Mouse (Mus musculus): Measurements from ENCODE around the gene Urb2.

DNA sequence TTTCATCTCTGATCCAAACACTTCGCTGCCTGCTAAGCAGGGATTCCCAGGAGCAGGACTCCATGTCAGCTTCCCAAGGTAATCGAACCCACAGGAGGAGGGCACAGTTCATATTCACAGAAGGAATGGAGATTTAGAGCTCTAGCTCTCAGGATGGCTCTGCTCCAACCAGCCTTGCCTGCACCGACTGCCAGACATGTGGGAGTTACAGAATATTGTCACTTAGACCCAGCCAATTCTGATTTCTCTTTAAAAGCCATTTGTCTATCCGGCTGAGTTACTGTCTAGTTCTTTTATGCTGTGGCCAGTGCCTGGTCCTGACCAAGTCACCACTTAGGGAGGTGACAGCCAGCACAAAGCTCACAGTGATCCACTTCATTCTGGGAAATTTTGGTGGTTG lies 39.6 kb upstream of the Urb2 start:
- TF ChIP-seq CTCF (conservative IDR thresholded peaks at IDR 0.05; ENCODE audit: insufficient read depth, insufficient read length, low read depth, low read length) (no peak), POLR2A (IDR thresholded peaks at IDR 0.05; ENCODE audit: low read depth, low read length) (no peak)
